20 mouse cellular contexts compared by ENCODE assay signal in the genomic region with DNA sequence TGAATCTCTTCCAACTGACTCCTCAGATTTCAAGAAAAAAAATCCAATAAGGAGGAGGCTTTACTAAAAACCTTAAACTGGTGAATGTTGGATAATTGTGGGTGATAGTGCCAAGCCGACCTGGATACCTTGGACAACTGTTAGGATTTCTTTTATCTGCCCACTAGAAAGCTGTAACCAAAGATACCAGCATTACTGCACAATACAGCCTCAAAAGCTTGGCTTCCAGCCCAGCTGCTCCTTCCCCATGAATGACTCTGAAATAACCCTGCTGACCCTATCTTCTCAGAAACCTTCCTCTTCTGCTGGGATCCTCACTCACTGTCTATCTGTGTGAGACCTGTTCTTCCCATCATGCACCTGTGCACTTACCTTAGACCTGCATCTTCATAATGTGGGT.
DNase-seq lines count a peak whose midpoint lies in the region; ATAC-seq and TF ChIP-seq lines count a peak whose summit lies in the region.
"Had no signal": no experiment of that assay in that cellular context is flagged by ENCODE, and none has a peak within 500 bp of the region (broad histone marks: within the 10 kb centered on the region; RNA-seq: fewer than 3 reads in every experiment).

No protein-coding gene starts in this region.

- H3K36me3 ChIP-seq in forebrain, embryonic 14.5 days (ENCODE audit: control insufficient read depth, insufficient read depth, low read length): peaks cover 37% of the 10 kb centered on the region
- H3K36me3 ChIP-seq in forebrain, postnatal 0 days (ENCODE audit: insufficient read depth): no peaks in the 10 kb centered on the region
- 0 out of 2 replicates have a peak, but pooled peaks cover 5% of the 10 kb centered on the region for H3K36me3 ChIP-seq in midbrain, postnatal 0 days (ENCODE audit: insufficient read depth, low read length)
- H3K36me3 ChIP-seq in midbrain, embryonic 14.5 days (ENCODE audit: control insufficient read depth, insufficient read depth, low read length): no peaks in the 10 kb centered on the region

- no peaks in the 10 kb centered on the region for H3K4me1 ChIP-seq in forebrain, embryonic 14.5 days (ENCODE audit: control insufficient read depth, insufficient read depth, low read length)
- no peaks in the 10 kb centered on the region for H3K4me1 ChIP-seq in forebrain, postnatal 0 days (ENCODE audit: insufficient read depth)
- no peaks in the 10 kb centered on the region for H3K4me1 ChIP-seq in midbrain, postnatal 0 days (ENCODE audit: insufficient read depth, low read length)
- no peaks in the 10 kb centered on the region for H3K4me1 ChIP-seq in midbrain, embryonic 14.5 days (ENCODE audit: control insufficient read depth, insufficient read depth, low read length)
- H3K4me1 ChIP-seq: embryonic facial prominence, embryonic 13.5 days; forebrain, embryonic 12.5 days had no signal

- no peak for TF ChIP-seq CTCF in forebrain, postnatal 0 days (IDR thresholded peaks at IDR 0.05; ENCODE audit: low read depth)
- TF ChIP-seq CTCF in midbrain, postnatal 0 days (IDR thresholded peaks at IDR 0.05): no peak

- H3K9ac ChIP-seq in forebrain, embryonic 14.5 days (ENCODE audit: low read length): no peak overlapping the region
- H3K9ac ChIP-seq in forebrain, postnatal 0 days: no peak overlapping the region
- H3K9ac ChIP-seq in midbrain, postnatal 0 days (replicated peaks; ENCODE audit: low read length, poor library complexity, severe bottlenecking): no peak overlapping the region
- H3K9ac ChIP-seq in midbrain, embryonic 14.5 days (replicated peaks; ENCODE audit: low read length): no peak overlapping the region
- H3K9ac ChIP-seq: embryonic facial prominence, embryonic 13.5 days; forebrain, embryonic 12.5 days; heart, embryonic 13.5 days had no signal

- H3K4me3 ChIP-seq in forebrain, embryonic 14.5 days (ENCODE audit: low read depth, low read length): no peak overlapping the region
- no peak overlapping the region for H3K4me3 ChIP-seq in forebrain, postnatal 0 days (ENCODE audit: low read depth, low read length)
- H3K4me3 ChIP-seq in midbrain, postnatal 0 days (ENCODE audit: low read depth, low read length): no peak overlapping the region
- H3K4me3 ChIP-seq in midbrain, embryonic 14.5 days (replicated peaks; ENCODE audit: low read depth, low read length): no peak overlapping the region
- H3K4me3 ChIP-seq: embryonic facial prominence, embryonic 13.5 days; forebrain, embryonic 12.5 days; gastrocnemius, adult 2 months; heart, embryonic 13.5 days had no signal

- peak; percentile 9 for DNase-seq in forebrain, embryonic 14.5 days (ENCODE audit: low spot score)
- DNase-seq in forebrain, postnatal 0 days: no peak
- DNase-seq in midbrain, postnatal 0 days (ENCODE audit: low spot score): peak; percentile 11
- DNase-seq in midbrain, embryonic 14.5 days: no peak
- peak; percentile 12 for DNase-seq in MEL-GATA-1-ER (ENCODE audit: extremely low read depth, low read depth)
- no peak for DNase-seq in right cerebral cortex, postnatal 25 days
- DNase-seq: adrenal gland, postnatal 14 days; cerebellum, adult 18-20 months; cerebellum, postnatal 36 days; gastrocnemius, adult 2 months; gastrocnemius, postnatal 25 days; heart, postnatal 36 days had no signal

- no peaks in the 10 kb centered on the region for H3K27me3 ChIP-seq in forebrain, embryonic 14.5 days (replicated peaks; ENCODE audit: control insufficient read depth, insufficient read depth, low read length)
- H3K27me3 ChIP-seq in forebrain, postnatal 0 days (ENCODE audit: insufficient read depth, low read length): no peaks in the 10 kb centered on the region
- H3K27me3 ChIP-seq in midbrain, postnatal 0 days (ENCODE audit: insufficient read depth, low read length): no peaks in the 10 kb centered on the region
- no peaks in the 10 kb centered on the region for H3K27me3 ChIP-seq in midbrain, embryonic 14.5 days (ENCODE audit: control insufficient read depth, insufficient read depth, low read length)
- H3K27me3 ChIP-seq: CH12.LX; embryonic facial prominence, embryonic 13.5 days; forebrain, embryonic 12.5 days; heart, embryonic 13.5 days; Patski had no signal

- no peak for ATAC-seq in forebrain, embryonic 14.5 days
- no peak for ATAC-seq in forebrain, postnatal 0 days
- no peak for ATAC-seq in midbrain, postnatal 0 days (ENCODE audit: low FRiP score)
- no peak for ATAC-seq in midbrain, embryonic 14.5 days (ENCODE audit: low FRiP score, low TSS enrichment)
- peak; percentile 82 for ATAC-seq in megakaryocyte-erythroid progenitor cell, adult 5-6 weeks (replicated peaks; ENCODE audit: low FRiP score, low TSS enrichment, poor library complexity, severe bottlenecking)
- ATAC-seq: activated CD4-positive, CD25-positive, alpha-beta regulatory T cell, adult 4 months; hindbrain, postnatal 0 days; Patski had no signal

- no peaks in the 10 kb centered on the region for H3K9me3 ChIP-seq in forebrain, embryonic 14.5 days (replicated peaks; ENCODE audit: control insufficient read depth, low read length)
- no peaks in the 10 kb centered on the region for H3K9me3 ChIP-seq in forebrain, postnatal 0 days (ENCODE audit: low read length)
- no peaks in the 10 kb centered on the region for H3K9me3 ChIP-seq in midbrain, postnatal 0 days (ENCODE audit: low read length)
- no peaks in the 10 kb centered on the region for H3K9me3 ChIP-seq in midbrain, embryonic 14.5 days (ENCODE audit: control insufficient read depth, low read length)
- H3K9me3 ChIP-seq: embryonic facial prominence, embryonic 13.5 days; forebrain, embryonic 12.5 days; heart, embryonic 13.5 days had no signal

- no peak overlapping the region for H3K27ac ChIP-seq in forebrain, embryonic 14.5 days (ENCODE audit: low read depth, low read length)
- H3K27ac ChIP-seq in forebrain, postnatal 0 days (ENCODE audit: low read depth, low read length): no peak overlapping the region
- H3K27ac ChIP-seq in midbrain, postnatal 0 days (ENCODE audit: low read depth, low read length): no peak overlapping the region
- H3K27ac ChIP-seq in midbrain, embryonic 14.5 days (replicated peaks; ENCODE audit: low read depth, low read length): no peak overlapping the region
- H3K27ac ChIP-seq: embryonic facial prominence, embryonic 13.5 days; forebrain, embryonic 12.5 days; gastrocnemius, adult 2 months; heart, embryonic 13.5 days; hindbrain, postnatal 0 days had no signal

- H3K4me2 ChIP-seq in forebrain, embryonic 14.5 days (ENCODE audit: low read length): no peak overlapping the region
- H3K4me2 ChIP-seq in forebrain, postnatal 0 days (ENCODE audit: low read depth): no peak overlapping the region
- H3K4me2 ChIP-seq in midbrain, postnatal 0 days (ENCODE audit: low read depth, low read length, poor library complexity, severe bottlenecking): no peak overlapping the region
- H3K4me2 ChIP-seq in midbrain, embryonic 14.5 days (ENCODE audit: low read length): no peak overlapping the region
- H3K4me2 ChIP-seq: embryonic facial prominence, embryonic 13.5 days; forebrain, embryonic 12.5 days; heart, embryonic 13.5 days had no signal

- 52% methylated on average over 1 of the region's 1 CpGs for WGBS in forebrain, embryonic 14.5 days
- 54% methylated on average over 1 of the region's 1 CpGs for WGBS in forebrain, postnatal 0 days
- 76% methylated on average over 1 of the region's 1 CpGs for WGBS in midbrain, postnatal 0 days
- WGBS in midbrain, embryonic 14.5 days: 78% methylated on average over 1 of the region's 1 CpGs

Comparison
In these comparisons a context has a peak if more than half of its experiments do, and no peak if none do; other contexts are left out.
1. DNase-seq: peak in forebrain, embryonic 14.5 days (single experiment), midbrain, postnatal 0 days (single experiment) and MEL-GATA-1-ER (single experiment); none in forebrain, postnatal 0 days (single experiment), midbrain, embryonic 14.5 days (single experiment) and right cerebral cortex, postnatal 25 days (single experiment).